Mouse (Mus musculus): Measurements from ENCODE around the gene Olfr1079. TPM values are rescaled to one million over a fixed set of nuclear protein-coding genes. Genes with fewer than 3 reads are reported as not detected.

The Olfr1079 gene
- polyA plus RNA-seq (2017; shearing (Covaris generic)), result not detected

GRCm38 (mm10) chr2:86542380-86542779, at the start of gene Olfr1079:
Gene Olfr1079, minus strand, starts transcription at chr2:86542480.

GRCm38 (mm10) chr2:86558135-86558534, 15.9 kb upstream of the Olfr1079 start, which contains the start of gene Olfr1080:
Gene Olfr1080, minus strand, starts transcription at chr2:86558235.

DNA sequence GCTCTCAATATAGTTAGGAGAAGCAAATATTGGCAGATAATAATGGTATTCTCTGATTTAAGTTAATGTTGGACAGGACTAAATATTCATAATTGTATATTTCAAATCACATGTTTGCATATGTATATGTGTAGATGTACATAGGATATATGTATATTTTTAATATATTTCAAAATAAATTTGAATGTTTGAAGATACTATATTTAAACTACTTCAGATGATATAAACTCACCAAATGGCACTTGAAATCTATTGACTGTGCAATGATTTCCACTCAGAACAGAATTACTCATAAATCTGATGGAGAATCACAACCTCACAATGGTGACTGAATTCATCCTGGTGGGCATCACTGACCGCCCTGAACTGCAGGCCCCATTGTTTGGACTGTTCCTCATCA, 34.1 kb downstream of the Olfr1079 start, which contains the start of gene Olfr1076:
Olfr1076 (plus strand) TSS at position 301 of the 400 bp plus-strand sequence.

GRCm38 (mm10) chr2:86487286-86487685, 55.0 kb downstream of the Olfr1079 start, which contains the start of gene Olfr228:
Gene Olfr228, minus strand, starts transcription at chr2:86487386.

Other genes with a start within 250 kb of the Olfr1079 start
- not detected for gene Olfr1053, start 227.2 kb downstream of the Olfr1079 start, polyA plus RNA-seq (2017; shearing (Covaris generic))
- gene Olfr1054, start 207.0 kb downstream of the Olfr1079 start, polyA plus RNA-seq (2017; shearing (Covaris generic)), result not detected
- gene Olfr1055, start 192.2 kb downstream of the Olfr1079 start, polyA plus RNA-seq (2017; shearing (Covaris generic)), result not detected
- gene Olfr1056, start 180.0 kb downstream of the Olfr1079 start, polyA plus RNA-seq (2017; shearing (Covaris generic)), result not detected
- gene Olfr1057, start 164.1 kb downstream of the Olfr1079 start, polyA plus RNA-seq (2017; shearing (Covaris generic)), result not detected
- not detected for gene Olfr1058, start 153.9 kb downstream of the Olfr1079 start, polyA plus RNA-seq (2017; shearing (Covaris generic))
- gene Olfr1061, start 128.4 kb downstream of the Olfr1079 start, polyA plus RNA-seq (2017; shearing (Covaris generic)), result not detected
- under 1 TPM; 0.10 to 0.16 TPM for gene Olfr1062, start 115.7 kb downstream of the Olfr1079 start, polyA plus RNA-seq (2017; shearing (Covaris generic))
- gene Olfr1065, start 91.9 kb downstream of the Olfr1079 start, polyA plus RNA-seq (2017; shearing (Covaris generic)), result not detected
- not detected for gene Olfr1066, start 86.2 kb downstream of the Olfr1079 start, polyA plus RNA-seq (2017; shearing (Covaris generic))
- gene Olfr228, start 55.1 kb downstream of the Olfr1079 start, polyA plus RNA-seq (2017; shearing (Covaris generic)), result not detected
- gene Olfr1076, start 34.0 kb downstream of the Olfr1079 start, polyA plus RNA-seq (2017; shearing (Covaris generic)), result not detected
- gene Olfr1080, start 15.8 kb upstream of the Olfr1079 start, polyA plus RNA-seq (2017; shearing (Covaris generic)), result not detected
- gene Olfr1082, start 56.5 kb upstream of the Olfr1079 start, polyA plus RNA-seq (2017; shearing (Covaris generic)), result 1 to 10 TPM in 1 of 2 experiments, not detected in 1; 2.6 TPM
- not detected for gene Olfr1084, start 97.2 kb upstream of the Olfr1079 start, polyA plus RNA-seq (2017; shearing (Covaris generic))
- not detected for gene Olfr1085, start 119.5 kb upstream of the Olfr1079 start, polyA plus RNA-seq (2017; shearing (Covaris generic))
- under 1 TPM in 1 of 2 experiments, not detected in 1; 0.40 TPM for gene Olfr1086, start 137.6 kb upstream of the Olfr1079 start, polyA plus RNA-seq (2017; shearing (Covaris generic))
- under 1 TPM in 1 of 2 experiments, not detected in 1; 0.28 TPM for gene Olfr1087, start 155.9 kb upstream of the Olfr1079 start, polyA plus RNA-seq (2017; shearing (Covaris generic))
- not detected for gene Olfr1089, start 191.2 kb upstream of the Olfr1079 start, polyA plus RNA-seq (2017; shearing (Covaris generic))
- 1 to 10 TPM in 1 of 2 experiments, not detected in 1; 3.3 TPM for gene Olfr1090, start 216.5 kb upstream of the Olfr1079 start, polyA plus RNA-seq (2017; shearing (Covaris generic))
- gene Olfr1093, start 240.0 kb upstream of the Olfr1079 start, polyA plus RNA-seq (2017; shearing (Covaris generic)), result 1 to 10 TPM in 1 of 2 experiments, not detected in 1; 2.2 TPM

Data from inflammation-experienced regulatory T-cells (primary cell).